Mouse (Mus musculus): ENCODE results near the gene Ldhal6b.

Ldhal6b gene

DNA sequence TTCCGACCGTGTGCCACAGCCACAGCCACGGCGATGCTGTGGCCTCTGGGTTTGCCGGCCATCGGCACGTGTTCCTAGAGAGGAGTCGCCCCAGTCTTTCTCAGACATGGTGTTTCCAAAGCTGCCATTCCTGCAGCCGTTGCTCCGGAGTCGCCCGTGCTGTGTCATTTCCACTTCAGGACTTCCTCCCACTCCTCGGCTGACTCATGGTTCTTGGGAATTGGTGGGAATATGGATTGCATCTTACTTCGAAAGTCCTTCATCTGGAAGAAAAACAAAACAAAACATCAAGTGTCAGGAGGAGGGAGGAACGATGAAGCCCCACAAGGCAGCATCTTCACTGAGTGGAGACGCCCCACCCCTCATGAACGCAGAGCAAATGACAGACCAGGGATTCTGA, 7.4 kb downstream of the Ldhal6b start:
- DNase-seq (ENCODE audit: low read depth, low spot score): no peak

DNA sequence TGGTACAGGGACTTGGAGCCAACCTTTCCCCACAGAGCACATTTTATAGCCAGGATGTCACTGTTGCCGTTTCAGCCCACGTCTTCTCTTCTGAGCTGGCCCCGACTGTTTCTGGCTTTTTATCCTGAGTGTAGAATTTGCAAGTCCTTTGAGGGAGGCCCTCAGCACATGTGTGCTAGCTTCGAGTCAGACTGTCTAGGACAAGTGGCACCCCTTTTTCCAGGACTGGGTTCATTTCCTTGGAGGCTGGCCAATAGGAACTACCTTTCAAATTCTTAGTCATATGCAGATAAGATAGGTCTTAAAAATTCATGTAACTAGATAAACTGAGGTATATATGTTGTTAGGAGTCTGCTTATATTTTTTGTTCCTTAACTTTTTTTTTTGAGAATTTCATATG, 8.2 kb downstream of the Ldhal6b start:
- DNase-seq (ENCODE audit: low read depth, low spot score): no peak

DNA sequence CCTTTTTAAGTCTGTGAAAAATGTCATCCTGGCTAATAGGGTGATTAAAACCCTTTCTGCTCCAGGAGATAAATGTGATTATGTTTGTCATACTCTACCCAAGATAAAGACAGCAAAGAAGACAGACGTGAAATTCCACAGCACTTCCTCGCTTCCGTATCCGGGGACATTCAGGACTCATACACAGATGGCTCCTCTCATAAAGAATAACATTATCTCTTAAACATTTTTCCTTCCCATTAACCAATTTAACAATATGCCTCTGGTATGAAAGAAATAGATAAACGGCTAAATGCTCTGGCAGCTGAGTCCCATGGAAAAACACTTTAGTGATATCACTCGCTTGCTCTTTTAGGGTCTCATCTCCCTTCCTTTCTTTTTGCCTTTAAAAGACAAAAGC, 11.5 kb downstream of the Ldhal6b start:
- DNase-seq (ENCODE audit: low read depth, low spot score): no peak

DNA sequence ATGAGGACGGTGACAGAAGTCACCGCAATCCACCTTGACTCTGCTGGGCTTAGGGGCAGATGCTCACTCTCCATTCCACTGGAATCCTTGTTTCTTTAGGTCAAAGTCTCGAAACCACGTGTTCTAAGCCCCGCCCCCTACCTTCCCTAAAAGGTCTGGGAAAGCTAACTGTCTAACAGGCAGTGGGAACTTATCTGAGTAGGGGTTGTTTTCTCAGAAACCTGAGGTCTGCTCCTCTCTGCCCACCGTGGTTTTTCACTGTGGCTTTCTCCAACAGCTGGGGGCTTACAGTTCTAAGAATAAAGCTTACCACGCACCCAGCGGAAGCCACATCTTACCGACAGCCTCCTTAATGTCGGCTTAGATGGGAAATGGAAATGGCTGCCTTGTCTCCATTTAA, 12.0 kb downstream of the Ldhal6b start:
- DNase-seq (ENCODE audit: low read depth, low spot score): no peak

DNA sequence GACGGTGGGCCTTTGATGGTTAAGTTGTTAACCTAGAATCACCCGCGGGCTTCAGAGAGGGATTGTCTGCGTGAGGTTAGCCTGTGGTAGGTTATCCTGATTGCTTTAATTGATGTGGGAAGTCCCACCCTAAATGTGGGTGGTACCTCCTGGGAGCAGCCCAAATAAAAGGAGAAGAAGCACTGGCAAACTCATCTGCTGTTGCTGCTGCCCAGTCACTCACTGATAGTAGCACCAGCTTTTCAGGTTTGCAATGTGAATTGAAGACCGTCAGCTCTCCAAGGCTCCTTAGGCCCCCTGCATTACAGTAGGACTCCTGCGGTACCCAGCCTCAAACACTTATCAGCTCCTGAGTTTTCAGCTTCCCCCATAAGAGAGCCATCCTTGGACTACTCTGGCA, 14.7 kb downstream of the Ldhal6b start:
- no peak for DNase-seq (ENCODE audit: low read depth, low spot score)

DNA sequence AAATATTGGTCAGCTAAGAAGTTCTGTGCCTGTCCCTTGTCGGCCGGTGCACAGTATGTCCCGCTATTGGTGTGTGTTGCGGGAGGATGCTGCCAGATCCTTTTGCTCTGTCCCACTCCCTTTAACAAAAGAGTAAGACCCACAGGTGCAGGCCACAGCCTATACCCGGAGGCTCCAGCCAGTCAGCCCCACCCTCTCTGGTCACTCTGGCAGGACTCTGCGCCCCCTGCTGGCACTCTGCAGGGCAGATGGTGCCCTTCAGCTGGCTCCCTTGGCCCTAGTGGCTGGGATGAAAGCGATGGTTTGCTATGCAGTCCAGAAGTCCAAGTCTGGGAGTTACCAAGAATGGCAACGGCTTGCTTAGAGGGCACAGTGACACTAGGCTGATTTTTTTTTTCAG, 15.9 kb downstream of the Ldhal6b start:
- peak; percentile 85 for DNase-seq (ENCODE audit: low read depth, low spot score)

DNA sequence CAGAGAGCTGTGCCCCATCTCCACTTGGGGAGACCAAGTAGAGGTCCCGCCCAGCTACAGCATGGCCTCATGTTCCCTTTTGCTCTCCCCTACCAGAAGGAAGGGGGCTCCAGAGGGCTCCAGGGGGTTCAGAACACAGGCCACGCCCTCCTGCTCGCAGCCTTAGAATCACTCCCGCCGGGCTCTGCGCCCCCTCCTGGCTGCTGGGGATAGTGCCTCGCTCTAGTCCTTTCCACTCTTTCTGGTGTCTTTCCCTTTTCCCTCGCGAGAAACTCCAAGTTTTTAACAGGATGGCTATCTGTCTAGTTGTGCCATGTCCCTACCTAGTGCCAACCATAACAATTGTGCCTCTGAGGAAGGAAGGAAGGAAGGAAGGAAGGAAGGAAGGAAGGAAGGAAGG, 16.5 kb downstream of the Ldhal6b start:
- peak; percentile 79 for DNase-seq (ENCODE audit: low read depth, low spot score)

DNA sequence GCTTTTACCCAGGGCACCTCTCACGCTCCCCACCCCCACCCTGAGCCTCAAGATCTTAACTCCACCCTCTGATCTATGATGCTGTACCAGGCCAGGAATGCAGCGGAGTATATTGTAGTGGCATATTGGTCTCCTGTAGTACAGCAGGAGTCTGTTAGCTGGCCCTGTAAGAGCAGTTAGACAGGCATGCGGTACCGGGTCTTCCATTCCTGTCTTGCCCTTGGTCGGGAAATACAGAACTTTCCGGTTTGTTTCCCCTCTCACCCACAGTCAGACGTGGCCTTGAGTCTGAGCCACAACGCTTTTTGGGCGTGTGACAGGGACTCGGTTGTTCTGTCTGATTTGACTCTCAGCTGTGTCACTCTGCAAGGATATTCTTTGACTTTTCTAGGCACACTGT, 17.3 kb downstream of the Ldhal6b start:
- DNase-seq (ENCODE audit: low read depth, low spot score): no peak

DNA sequence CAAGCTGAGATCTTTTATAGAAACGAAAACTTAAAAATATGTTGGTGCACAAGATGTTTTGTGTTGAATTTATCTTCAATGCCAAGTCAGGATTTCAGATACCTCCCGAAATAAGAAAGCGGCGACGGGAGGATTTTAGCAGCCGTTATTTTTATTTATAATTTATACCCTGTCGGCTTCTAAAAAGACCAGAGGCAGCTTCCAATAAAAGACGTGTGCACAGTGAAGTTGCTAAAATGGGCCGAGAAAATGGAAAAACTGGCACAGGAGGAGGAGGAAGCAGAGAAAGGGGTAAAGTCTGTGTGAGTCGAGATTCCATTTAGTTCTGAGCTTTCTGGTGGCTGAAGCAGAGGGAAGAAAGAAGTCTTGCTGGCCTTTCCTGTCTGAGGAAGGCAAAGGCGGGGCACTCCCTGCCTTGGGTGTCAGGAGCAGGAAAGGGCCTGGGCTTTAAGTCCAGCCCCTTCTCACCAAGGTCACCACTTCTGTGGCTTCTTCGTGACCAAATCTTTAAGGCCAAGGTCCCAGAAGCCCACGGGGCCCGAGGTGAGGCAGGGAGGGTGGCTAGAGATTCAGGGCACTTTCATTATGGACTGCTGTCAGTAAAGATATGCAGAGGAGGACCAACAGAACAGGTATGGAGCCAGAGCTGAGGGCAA, 18.0 kb downstream of the Ldhal6b start:
- no peak for DNase-seq (ENCODE audit: low read depth, low spot score)

DNA sequence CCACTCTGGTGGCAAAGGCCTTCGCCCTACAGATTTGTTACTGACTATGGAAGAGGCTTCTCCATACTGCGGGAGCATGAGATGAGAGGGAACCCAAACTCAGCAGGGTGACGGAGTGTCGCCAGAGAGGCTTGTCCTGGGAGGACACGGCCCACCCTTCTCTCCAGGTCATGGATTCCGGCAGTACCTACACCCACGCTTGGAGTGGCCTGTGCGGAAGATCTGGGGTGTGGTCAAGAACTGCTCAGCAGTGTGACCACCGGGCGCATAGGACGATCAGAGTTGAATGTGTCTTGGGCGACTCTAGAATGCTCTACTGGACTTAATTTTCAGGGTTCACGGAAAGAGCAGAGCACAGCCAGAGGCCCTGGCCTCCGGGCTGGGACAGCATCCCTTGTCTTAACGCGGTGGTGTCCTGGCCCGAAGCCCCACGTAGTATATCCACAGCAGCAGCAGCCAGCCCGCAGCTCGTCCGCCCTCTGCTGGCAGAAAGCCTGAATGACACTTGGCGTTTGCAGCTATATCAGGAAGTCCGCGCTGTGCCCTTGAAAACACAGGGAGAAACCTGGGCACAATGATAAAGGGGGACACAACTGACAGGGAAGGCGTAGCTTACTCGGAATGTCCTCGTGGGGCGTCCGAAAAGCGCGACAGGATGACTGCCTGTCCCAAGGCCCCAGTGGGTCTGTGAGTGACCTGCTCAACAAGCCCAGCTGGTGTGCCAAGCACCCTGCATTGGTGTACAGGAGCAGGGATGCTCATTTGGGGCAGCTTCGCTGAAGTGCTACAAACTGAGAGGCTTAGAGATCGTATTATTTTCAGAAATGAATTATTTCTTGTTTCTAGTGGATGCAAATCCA, 21.2 kb downstream of the Ldhal6b start:
- DNase-seq (ENCODE audit: low read depth, low spot score): peak; percentile 79

DNA sequence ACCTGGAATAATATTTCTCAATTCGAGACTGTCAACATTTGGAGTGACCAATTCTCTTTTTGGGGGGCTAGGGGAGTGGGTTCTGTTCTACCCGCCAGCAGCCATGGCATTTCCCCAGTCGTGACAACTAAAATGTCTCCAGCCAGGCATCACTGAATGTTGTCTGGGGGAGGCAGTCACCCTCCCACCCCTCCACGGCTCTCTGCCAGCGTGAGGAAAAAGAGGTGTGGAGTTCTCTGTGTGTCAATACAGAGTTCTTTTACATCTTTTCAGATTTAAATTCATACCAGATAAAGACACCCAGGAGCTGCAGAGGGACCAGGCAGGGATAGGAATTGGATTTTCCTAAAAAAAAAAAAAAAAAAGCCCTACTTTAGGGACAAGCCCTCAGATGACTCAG, 22.4 kb downstream of the Ldhal6b start:
- no peak for DNase-seq (ENCODE audit: low read depth, low spot score)

DNA sequence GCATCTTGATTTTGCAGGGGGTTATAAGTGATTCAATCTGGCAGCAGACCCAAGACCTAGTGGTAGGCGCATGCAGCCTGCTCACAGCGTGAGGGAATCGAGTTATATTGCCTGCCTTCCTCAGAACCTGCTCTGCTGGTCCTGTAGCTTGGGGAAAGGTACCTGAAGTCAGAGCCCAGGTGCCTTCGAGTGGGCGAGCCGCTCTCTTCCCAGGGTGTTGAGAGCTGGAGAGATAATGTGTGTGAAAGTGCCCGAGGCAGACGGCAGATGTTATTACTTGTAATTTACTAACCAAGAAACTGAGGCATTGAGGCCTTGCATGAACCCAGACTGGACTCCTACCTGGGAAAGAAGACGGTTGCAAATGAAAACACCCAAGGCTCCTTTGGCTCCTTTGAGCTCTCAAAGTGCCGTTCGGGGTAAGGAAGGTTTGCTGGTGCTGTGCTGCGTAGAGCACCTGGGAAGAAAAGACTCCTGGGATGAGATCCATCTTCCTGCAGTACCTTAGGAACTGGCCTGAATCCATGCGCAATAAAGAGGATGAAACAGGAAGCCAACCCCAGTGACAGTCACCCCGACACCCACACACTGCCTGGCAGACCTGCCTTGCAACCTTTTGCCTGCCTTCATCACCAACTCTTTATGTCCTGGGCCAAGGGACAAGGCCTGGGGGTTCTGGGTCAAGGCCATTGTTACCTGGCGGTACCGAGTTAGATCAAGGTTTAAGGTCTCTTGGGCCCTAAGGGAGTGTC, 22.9 kb downstream of the Ldhal6b start:
- DNase-seq (ENCODE audit: low read depth, low spot score): no peak

DNA sequence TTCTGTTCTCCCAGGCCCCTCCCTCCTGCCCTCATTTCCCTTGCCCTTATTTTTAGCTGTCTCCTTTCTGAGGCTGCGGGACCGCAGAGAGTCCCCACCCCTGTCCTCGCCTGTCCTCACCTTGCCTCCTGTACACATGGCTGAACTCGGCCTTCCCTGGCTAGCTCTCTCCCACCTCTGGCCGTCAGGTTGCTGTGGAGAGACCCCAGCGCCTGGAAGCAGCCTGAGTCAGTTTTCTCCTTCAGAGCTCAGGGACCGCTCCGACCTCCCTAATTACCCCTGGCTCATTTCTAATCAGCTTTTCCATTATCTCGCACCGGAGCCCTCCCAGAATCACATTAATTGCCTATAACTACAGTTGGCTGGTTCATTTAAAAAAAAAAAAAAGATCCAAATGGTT, 27.9 kb downstream of the Ldhal6b start:
- no peak for DNase-seq (ENCODE audit: low read depth, low spot score)

DNA sequence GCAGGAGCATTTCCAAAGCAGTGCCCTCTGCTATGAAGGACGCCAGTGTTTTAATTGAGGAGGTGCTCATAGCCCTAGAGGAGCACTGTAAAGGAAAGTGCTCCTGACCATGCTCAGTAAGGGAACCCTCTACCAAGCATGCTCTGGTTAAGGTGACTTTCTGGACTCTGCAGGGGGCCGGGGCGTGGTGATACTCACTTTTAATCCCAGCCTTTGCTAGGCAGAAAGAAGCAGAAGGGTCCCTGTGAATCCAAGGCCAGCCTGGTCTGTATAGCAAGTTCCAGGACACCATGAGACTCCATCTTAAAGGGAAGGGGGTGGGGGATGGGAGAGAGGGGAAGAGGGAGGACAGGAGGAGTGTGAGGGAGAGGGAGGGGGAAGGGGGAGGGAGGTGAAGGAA, 30.2 kb downstream of the Ldhal6b start:
- DNase-seq (ENCODE audit: low read depth, low spot score): no peak

DNA sequence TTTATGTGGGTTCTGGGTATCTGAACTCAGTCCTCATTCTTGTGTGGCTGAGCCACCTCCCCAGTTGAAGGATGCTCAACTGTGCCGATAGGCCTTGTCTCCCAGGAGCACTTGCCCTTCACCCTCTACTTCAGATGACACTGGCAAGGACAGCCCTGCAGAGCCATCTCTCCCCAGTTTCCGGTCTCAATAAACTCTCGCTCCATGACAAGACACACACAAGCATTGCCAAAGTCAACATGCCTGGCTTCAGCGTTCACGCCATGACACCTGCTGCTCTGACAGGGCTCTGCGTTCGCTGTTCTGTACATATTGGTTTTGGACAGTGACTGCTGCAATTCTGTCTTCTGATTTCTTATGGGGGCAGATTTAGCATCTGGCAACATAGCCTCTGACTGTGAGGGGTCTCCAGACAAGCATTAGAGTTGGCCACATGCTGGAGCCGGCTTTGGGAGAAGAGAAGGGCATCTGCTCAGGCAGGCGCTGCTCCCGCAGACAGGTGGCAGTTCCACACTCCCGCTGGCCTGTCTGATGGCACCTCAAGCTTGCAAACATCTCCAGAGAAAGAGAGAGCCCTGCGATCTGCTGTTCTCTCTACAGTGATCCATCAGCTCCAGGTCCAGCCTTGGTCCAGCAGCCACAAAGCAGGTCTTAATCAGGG, 31.6 kb downstream of the Ldhal6b start:
- DNase-seq (ENCODE audit: low read depth, low spot score): no peak

DNA sequence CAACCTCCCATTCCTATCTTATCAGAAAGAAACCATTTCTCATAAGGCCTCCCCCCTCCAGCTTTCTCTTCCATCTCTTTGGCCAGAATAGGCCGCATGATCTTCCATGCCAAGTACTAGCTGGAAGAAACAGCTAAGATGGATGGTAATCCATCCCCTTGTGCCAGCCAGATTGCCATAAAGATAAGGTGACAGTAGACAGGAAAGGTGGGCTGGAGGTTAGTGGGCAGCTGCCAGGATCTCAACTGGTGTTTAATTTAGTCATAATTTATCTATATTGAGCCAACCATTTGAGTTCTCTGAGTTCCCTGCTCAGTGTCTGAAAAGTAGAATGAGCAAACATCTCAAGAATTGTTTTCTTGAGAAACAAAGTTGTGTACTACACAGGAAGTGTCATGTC, 32.9 kb downstream of the Ldhal6b start:
- DNase-seq (ENCODE audit: low read depth, low spot score): no peak

DNA sequence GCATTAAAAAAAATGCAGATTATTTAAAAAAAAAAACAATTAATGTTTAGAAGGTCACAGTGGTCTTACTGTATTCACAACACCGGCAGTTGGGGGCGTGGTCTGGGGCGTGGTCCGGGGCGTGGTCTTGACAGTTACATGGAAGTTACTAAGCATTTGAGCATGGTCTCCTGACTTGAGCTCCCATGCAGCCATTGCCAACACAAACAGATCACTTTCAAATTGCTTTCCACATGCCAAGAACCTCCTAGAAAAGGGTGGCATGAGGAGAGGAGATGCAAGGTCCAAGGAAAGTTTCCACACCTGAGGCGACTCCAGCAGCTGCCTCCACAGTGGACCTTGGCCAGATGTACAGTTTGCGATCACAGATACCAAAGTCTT, 40.6 kb downstream of the Ldhal6b start:
- peak; percentile 49 for DNase-seq (ENCODE audit: low read depth, low spot score)

DNA sequence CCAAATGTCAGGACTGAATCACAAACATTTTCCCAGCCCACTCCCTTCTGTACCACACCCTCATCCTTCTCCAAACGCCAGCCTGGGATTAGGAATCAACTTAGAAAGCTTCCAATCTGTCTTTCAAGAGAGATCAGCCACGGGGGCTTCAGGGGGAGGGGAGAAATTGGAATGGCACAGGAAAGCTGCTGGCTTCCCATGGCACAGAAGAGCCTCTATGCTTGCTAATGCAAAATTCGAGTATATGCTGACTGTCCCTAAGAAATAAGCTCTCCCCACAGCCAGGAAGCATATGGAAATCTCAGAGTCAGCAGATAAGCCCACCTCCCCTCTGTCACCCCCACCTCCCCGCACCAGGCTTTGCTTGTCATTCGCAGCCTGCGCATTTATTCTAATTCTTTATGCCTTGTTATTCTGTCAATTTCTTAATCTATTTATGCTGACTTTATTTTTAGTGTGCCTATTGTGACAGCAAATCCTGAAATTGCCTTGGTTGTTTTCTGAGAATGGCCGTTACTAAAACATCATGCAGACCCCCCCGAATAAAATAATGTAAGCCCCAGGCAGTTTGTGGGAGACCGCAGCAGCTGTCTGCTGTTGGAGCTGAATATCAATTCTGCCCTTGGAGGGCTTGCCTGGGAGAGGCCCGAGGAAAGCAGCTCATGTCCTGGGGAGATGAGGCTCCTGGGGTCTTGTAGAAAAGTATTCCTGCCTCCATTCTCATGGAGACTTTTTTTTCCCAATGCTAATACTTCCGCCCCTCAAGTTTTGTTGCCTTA, 41.2 kb downstream of the Ldhal6b start:
- DNase-seq (ENCODE audit: low read depth, low spot score): no peak

DNA sequence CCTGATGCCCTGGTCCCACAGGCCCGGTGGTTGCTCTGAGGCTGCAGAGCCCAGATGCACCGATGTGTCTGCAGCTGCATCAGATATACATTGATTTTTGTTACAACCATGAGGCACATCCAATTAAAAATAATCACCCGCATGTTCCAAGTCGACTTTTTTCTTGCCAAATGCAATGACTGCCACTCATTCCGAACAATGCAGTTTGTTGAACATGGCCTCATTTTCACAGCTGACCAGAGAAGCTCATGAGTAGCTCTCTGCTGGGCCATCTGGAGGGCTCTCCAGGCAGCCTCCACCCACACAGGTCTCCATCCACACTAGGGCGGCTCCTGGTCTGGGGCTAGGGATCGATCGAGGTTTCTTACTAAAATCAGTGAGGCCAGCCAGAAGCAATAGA, 45.6 kb downstream of the Ldhal6b start:
- DNase-seq (ENCODE audit: low read depth, low spot score): no peak

DNA sequence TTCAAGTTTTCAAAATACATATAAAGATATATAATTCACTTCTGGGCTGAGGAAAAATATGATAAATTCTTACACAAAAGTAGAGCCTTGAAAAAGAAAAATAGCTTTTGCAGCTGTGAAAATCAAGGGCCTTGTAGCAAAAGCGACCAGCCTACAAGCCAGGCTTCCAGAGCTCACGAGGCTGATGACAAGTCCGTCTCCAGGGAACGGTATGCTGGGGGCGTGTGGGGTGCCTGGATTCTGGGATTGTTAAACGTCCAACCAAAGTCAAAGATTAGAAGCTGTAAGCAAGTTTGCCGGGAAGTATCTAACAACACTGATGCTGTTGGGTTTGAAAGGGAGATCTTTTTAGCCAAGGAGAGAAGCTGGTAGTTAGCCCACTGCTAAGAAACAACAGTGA, 47.0 kb downstream of the Ldhal6b start:
- no peak for DNase-seq (ENCODE audit: low read depth, low spot score)

DNA sequence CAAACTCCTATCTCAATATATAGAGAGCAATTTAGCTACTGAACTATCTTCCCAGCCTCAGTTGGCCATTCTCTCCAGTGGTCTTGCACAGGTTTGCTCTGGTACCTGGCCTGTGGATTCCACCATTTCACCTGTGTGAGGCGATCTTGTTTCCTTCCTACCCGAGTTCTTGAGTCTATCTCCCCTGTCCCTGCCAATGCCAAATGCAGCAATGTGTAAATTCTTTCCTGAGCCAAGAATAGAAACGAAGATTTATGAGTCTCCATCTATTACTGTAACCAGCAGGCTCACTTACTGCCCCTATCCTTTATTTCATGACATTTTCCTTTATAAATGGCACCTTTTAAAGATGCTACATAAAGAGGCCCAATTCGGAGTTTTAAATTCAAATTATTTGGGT, 47.5 kb downstream of the Ldhal6b start:
- no peak for DNase-seq (ENCODE audit: low read depth, low spot score)
